Mouse (Mus musculus): ENCODE measurements around the gene Dnah17. TPM values are rescaled to one million over a fixed set of nuclear protein-coding genes. Genes with fewer than 3 reads are reported as not detected.

The Dnah17 gene
- polyA plus RNA-seq, 1 experiment from 2014 or later, result 0.16 TPM

DNA sequence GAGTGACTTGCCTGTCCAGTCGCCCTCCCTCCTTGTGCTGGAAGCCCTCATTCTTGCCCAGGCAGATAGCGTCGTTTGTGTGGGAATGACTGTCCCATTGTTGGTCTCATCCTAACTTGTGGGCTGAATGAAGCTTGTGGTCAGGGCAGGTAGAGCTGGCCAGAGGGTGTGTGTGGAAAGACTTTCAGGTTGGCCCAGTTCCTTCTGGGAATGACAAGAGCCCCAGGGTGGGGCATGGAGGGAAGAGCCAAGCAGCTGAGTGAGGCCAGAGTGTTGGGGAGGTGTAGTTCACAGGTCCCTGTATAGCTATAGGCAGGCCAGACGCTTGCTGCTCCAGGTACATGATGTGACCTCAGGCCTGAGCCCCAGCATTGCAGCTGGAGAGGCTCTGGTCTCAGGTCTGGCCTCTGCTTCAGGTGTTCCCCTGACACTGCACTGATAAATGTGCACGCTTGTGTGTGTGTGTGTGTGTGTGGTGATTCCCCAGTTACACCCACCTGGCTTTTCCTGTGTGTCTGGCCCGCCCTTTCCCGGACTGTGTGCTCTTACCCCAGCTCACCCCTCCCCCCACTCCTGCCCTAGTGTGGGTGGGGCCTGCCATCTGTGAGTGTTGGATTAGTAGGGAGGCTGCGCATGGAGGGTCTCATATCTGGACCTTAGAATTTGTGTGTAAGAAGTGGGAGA is 122.8 kb downstream of the Dnah17 start:
- H3K4me3 ChIP-seq (ENCODE audit: low read length), result no peak overlapping the region
- peaks cover 70% of the 10 kb centered on the region for H3K4me1 ChIP-seq (ENCODE audit: insufficient read depth, low read length)
- no peaks in the 10 kb centered on the region for H3K9me3 ChIP-seq (ENCODE audit: low read length)
- H3K27me3 ChIP-seq (ENCODE audit: insufficient read depth, low read length), result no peaks in the 10 kb centered on the region
- no peak for ATAC-seq (ENCODE audit: low FRiP score, low TSS enrichment)
- 62% methylated on average over 8 of the region's 8 CpGs for WGBS
- H3K36me3 ChIP-seq (ENCODE audit: insufficient read depth, low read length), result peaks cover 28% of the 10 kb centered on the region
- no peak overlapping the region for H3K9ac ChIP-seq (replicated peaks; ENCODE audit: low read length)
- H3K4me2 ChIP-seq (replicated peaks; ENCODE audit: low read depth, low read length), result no peak overlapping the region
- no peak overlapping the region for H3K27ac ChIP-seq (ENCODE audit: low read length)

- Histone ChIP-seq H3K27me3 (ENCODE audit: insufficient read depth, low read length) (no peaks in the 10 kb centered on the region), H3K4me2 (replicated peaks; ENCODE audit: low read depth, low read length) (no peak overlapping the region), H3K4me1 (ENCODE audit: insufficient read depth, low read length) (peaks cover 45% of the 10 kb centered on the region), H3K9me3 (ENCODE audit: low read length) (no peaks in the 10 kb centered on the region), H3K4me3 (ENCODE audit: low read length) (no peak overlapping the region), H3K27ac (ENCODE audit: low read length) (peak overlapping the region; percentile 78), H3K9ac (replicated peaks; ENCODE audit: low read length) (no peak overlapping the region), H3K36me3 (ENCODE audit: insufficient read depth, low read length) (peaks cover 52% of the 10 kb centered on the region)
- peak; percentile 85 for ATAC-seq (ENCODE audit: low FRiP score, low TSS enrichment)
- WGBS, result 36% methylated on average over 5 of the region's 5 CpGs
These were observed 126.2 kb downstream of the Dnah17 start for GRCm38 (mm10) chr11:118004217-118004616.

DNA sequence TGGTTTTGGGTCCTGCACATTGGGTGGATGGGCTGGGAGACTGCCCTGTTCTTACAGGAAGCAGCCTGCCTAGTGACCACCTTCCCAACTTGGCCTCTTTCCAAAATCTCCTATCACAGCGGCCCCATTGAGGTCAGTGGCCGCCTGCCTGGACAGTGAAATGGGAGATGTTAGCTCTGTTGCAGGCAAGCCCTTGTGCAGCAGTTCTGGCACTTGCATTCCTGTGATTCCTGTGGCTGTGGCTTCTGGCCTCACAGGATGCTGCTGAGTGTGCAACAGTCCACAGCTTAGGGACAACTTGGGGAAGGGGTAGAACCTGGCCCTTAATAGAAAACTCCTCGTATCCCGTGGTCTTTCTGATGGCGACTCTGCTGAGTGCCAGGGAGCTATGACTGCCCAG is 126.7 kb downstream of the Dnah17 start:
- Histone ChIP-seq H3K9me3 (ENCODE audit: low read length) (no peaks in the 10 kb centered on the region), H3K4me3 (ENCODE audit: low read length) (no peak overlapping the region), H3K27ac (ENCODE audit: low read length) (peak overlapping the region; percentile 78), H3K36me3 (ENCODE audit: insufficient read depth, low read length) (peaks cover 52% of the 10 kb centered on the region), H3K4me2 (replicated peaks; ENCODE audit: low read depth, low read length) (no peak overlapping the region), H3K4me1 (ENCODE audit: insufficient read depth, low read length) (peaks cover 40% of the 10 kb centered on the region), H3K27me3 (ENCODE audit: insufficient read depth, low read length) (no peaks in the 10 kb centered on the region), H3K9ac (replicated peaks; ENCODE audit: low read length) (no peak overlapping the region)
- WGBS, result 38% methylated on average over 5 of the region's 5 CpGs
- ATAC-seq (ENCODE audit: low FRiP score, low TSS enrichment), result peak; percentile 72

- Histone ChIP-seq H3K9ac (replicated peaks; ENCODE audit: low read length) (no peak overlapping the region; the same call in 1 of the 2 replicates), H3K4me2 (replicated peaks; ENCODE audit: low read depth, low read length) (no peak overlapping the region), H3K9me3 (ENCODE audit: low read length) (no peaks in the 10 kb centered on the region), H3K4me3 (ENCODE audit: low read length) (no peak overlapping the region), H3K27me3 (ENCODE audit: insufficient read depth, low read length) (no peaks in the 10 kb centered on the region), H3K4me1 (ENCODE audit: insufficient read depth, low read length) (peaks cover 39% of the 10 kb centered on the region), H3K27ac (ENCODE audit: low read length) (peak overlapping the region; percentile 78), H3K36me3 (ENCODE audit: insufficient read depth, low read length) (peaks cover 52% of the 10 kb centered on the region)
- 84% methylated on average over 14 of the region's 14 CpGs for WGBS
- no peak for ATAC-seq (ENCODE audit: low FRiP score, low TSS enrichment)
These were observed 127.3 kb downstream of the Dnah17 start for GRCm38 (mm10) chr11:118003176-118003575.

- no peak for ATAC-seq (ENCODE audit: low FRiP score, low TSS enrichment)
- Histone ChIP-seq H3K27ac (ENCODE audit: low read length) (no peak overlapping the region), H3K4me2 (replicated peaks; ENCODE audit: low read depth, low read length) (no peak overlapping the region), H3K9ac (replicated peaks; ENCODE audit: low read length) (no peak overlapping the region), H3K4me3 (ENCODE audit: low read length) (no peak overlapping the region), H3K4me1 (ENCODE audit: insufficient read depth, low read length) (peaks cover 34% of the 10 kb centered on the region), H3K36me3 (ENCODE audit: insufficient read depth, low read length) (peaks cover 43% of the 10 kb centered on the region), H3K27me3 (ENCODE audit: insufficient read depth, low read length) (no peaks in the 10 kb centered on the region), H3K9me3 (ENCODE audit: low read length) (no peaks in the 10 kb centered on the region)
- WGBS, result 93% methylated on average over 7 of the region's 7 CpGs
These were observed 129.7 kb downstream of the Dnah17 start for GRCm38 (mm10) chr11:118000565-118001215.

GRCm38 (mm10) chr11:118000083-118000482 is 130.4 kb downstream of the Dnah17 start:
- Histone ChIP-seq H3K27me3 (ENCODE audit: insufficient read depth, low read length) (no peaks in the 10 kb centered on the region), H3K27ac (ENCODE audit: low read length) (no peak overlapping the region), H3K36me3 (ENCODE audit: insufficient read depth, low read length) (peaks cover 37% of the 10 kb centered on the region), H3K4me1 (ENCODE audit: insufficient read depth, low read length) (peaks cover 38% of the 10 kb centered on the region), H3K4me3 (ENCODE audit: low read length) (no peak overlapping the region), H3K9me3 (ENCODE audit: low read length) (no peaks in the 10 kb centered on the region), H3K9ac (replicated peaks; ENCODE audit: low read length) (no peak overlapping the region), H3K4me2 (replicated peaks; ENCODE audit: low read depth, low read length) (no peak overlapping the region)
- ATAC-seq (ENCODE audit: low FRiP score, low TSS enrichment), result no peak
- WGBS, result 61% methylated on average over 1 of the region's 1 CpGs

- WGBS, result 80% methylated on average over 6 of the region's 6 CpGs
- Histone ChIP-seq H3K4me2 (replicated peaks; ENCODE audit: low read depth, low read length) (no peak overlapping the region), H3K9ac (replicated peaks; ENCODE audit: low read length) (no peak overlapping the region), H3K36me3 (ENCODE audit: insufficient read depth, low read length) (peaks cover 33% of the 10 kb centered on the region), H3K27ac (ENCODE audit: low read length) (no peak overlapping the region), H3K4me1 (ENCODE audit: insufficient read depth, low read length) (peaks cover 38% of the 10 kb centered on the region), H3K4me3 (ENCODE audit: low read length) (no peak overlapping the region), H3K27me3 (ENCODE audit: insufficient read depth, low read length) (no peaks in the 10 kb centered on the region), H3K9me3 (ENCODE audit: low read length) (no peaks in the 10 kb centered on the region)
- no peak for ATAC-seq (ENCODE audit: low FRiP score, low TSS enrichment)
These were observed 131.0 kb downstream of the Dnah17 start for GRCm38 (mm10) chr11:117999260-117999934.

DNA sequence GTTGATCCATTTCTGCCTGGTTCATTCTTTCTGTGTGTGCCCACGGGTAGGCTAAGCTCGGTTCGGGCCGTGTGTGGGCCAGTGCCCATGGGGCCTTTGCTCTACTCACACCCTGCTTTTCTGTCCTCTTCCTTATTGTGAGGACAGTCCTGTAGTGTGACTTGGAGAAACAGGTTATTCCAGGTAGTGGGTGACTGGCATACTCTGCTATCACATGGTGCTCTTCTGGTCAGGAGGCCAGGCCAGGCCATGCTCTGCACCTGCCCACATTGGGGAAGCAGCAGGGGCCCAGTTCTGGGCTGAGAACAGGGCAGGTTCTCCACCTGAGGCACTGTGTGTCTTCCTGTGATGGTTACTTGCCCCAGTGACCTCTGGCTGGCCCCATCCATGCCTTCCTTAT is 132.1 kb downstream of the Dnah17 start:
- no peak overlapping the region for H3K4me2 ChIP-seq (replicated peaks; ENCODE audit: low read depth, low read length)
- peak; percentile 29; the same call in 1 of the 2 replicates for ATAC-seq (ENCODE audit: low FRiP score, low TSS enrichment)
- H3K36me3 ChIP-seq (ENCODE audit: insufficient read depth, low read length), result peaks cover 31% of the 10 kb centered on the region
- H3K9ac ChIP-seq (replicated peaks; ENCODE audit: low read length), result no peak overlapping the region
- H3K27ac ChIP-seq (ENCODE audit: low read length), result no peak overlapping the region
- WGBS, result 91% methylated on average over 4 of the region's 4 CpGs
- no peak overlapping the region for H3K4me3 ChIP-seq (ENCODE audit: low read length)
- no peaks in the 10 kb centered on the region for H3K9me3 ChIP-seq (ENCODE audit: low read length)
- peaks cover 36% of the 10 kb centered on the region for H3K4me1 ChIP-seq (ENCODE audit: insufficient read depth, low read length)
- H3K27me3 ChIP-seq (ENCODE audit: insufficient read depth, low read length), result no peaks in the 10 kb centered on the region

DNA sequence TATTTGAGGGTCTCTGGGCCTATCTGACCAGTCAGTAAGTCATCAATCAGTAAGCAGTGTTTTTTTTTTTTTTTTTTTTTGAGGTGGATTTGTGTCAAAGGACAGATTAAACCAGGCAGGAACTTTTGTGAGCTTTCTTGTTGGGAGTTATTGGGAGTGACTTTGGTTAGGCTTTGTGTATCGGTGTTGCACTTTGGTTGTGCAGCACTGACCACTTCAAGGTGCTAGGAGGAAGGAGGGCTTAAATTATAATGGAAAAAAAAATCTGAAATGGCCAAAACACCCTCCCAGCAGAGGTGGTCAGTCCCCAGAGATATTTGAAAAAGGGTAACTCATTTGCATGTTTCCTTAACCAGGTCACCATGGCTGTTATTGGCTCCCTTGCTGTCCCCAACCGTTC is 133.3 kb downstream of the Dnah17 start:
- no peak overlapping the region for H3K27ac ChIP-seq (ENCODE audit: low read length)
- no peaks in the 10 kb centered on the region for H3K9me3 ChIP-seq (ENCODE audit: low read length)
- WGBS, result 98% methylated on average over 2 of the region's 2 CpGs
- no peak overlapping the region for H3K9ac ChIP-seq (replicated peaks; ENCODE audit: low read length)
- no peaks in the 10 kb centered on the region for H3K27me3 ChIP-seq (ENCODE audit: insufficient read depth, low read length)
- no peak overlapping the region for H3K4me3 ChIP-seq (ENCODE audit: low read length)
- ATAC-seq (ENCODE audit: low FRiP score, low TSS enrichment), result no peak
- no peak overlapping the region for H3K4me2 ChIP-seq (replicated peaks; ENCODE audit: low read depth, low read length)
- peaks cover 20% of the 10 kb centered on the region for H3K36me3 ChIP-seq (ENCODE audit: insufficient read depth, low read length)
- H3K4me1 ChIP-seq (ENCODE audit: insufficient read depth, low read length), result peaks cover 37% of the 10 kb centered on the region

DNA sequence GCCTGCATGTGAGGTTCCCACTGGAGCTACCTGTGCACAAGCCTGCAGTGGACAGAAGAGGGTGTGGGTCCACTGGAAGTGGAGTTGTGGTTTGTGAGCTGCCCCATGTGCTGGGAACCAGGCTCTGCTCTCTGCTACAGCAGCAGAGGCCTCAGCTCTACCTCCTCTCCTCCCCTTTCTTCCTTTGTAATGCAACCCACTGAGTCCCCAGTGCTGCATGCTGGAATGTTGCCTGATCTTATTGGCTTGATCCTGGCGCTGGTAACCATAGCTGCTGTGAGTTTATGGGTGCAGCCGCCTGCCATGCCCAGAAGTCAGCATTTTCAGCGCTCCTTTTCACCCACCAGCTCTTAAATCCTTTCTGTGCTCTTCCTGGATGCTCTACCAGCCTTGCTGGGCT is 134.4 kb downstream of the Dnah17 start:
- Histone ChIP-seq H3K4me3 (ENCODE audit: low read length) (no peak overlapping the region), H3K9ac (replicated peaks; ENCODE audit: low read length) (no peak overlapping the region), H3K36me3 (ENCODE audit: insufficient read depth, low read length) (peaks cover 10% of the 10 kb centered on the region), H3K9me3 (ENCODE audit: low read length) (no peaks in the 10 kb centered on the region), H3K4me2 (replicated peaks; ENCODE audit: low read depth, low read length) (no peak overlapping the region), H3K27me3 (ENCODE audit: insufficient read depth, low read length) (no peaks in the 10 kb centered on the region), H3K4me1 (ENCODE audit: insufficient read depth, low read length) (peaks cover 44% of the 10 kb centered on the region), H3K27ac (ENCODE audit: low read length) (no peak overlapping the region)
- ATAC-seq (ENCODE audit: low FRiP score, low TSS enrichment), result no peak
- 40% methylated on average over 3 of the region's 3 CpGs for WGBS

All from kidney, embryonic 16.5 days (tissue).